Mouse (Mus musculus): ENCODE measurements around the gene Irf5. TPM values are rescaled to one million over a fixed set of nuclear protein-coding genes. Genes with fewer than 3 reads are reported as not detected.
A peak's percentile ranks its signal among the peaks of the same experiment; 100 is the strongest.

Irf5 gene
- polyA plus RNA-seq, 1 experiment from 2014 or later = 9.3 TPM

GRCm38 (mm10) chr6:29522626-29523300 is 3.7 kb upstream of the Irf5 start:
- DNase-seq (ENCODE audit: low spot score) (no peak), ATAC-seq (ENCODE audit: low FRiP score, low TSS enrichment) (no peak)
- 60% methylated on average over 6 of the region's 6 CpGs for WGBS
- Histone ChIP-seq H3K4me1 (replicated peaks; ENCODE audit: control insufficient read depth, insufficient read depth) (peaks cover 5% of the 10 kb centered on the region; the same call in 1 of the 2 replicates), H3K4me3 (ENCODE audit: low read depth, low read length) (no peak overlapping the region), H3K4me2 (replicated peaks; ENCODE audit: low read depth) (no peak overlapping the region), H3K27ac (replicated peaks) (no peak overlapping the region; the same call in 1 of the 2 replicates), H3K9me3 (ENCODE audit: control insufficient read depth, low read length) (no peaks in the 10 kb centered on the region), H3K36me3 (ENCODE audit: control insufficient read depth, insufficient read depth, low read length) (no peaks in the 10 kb centered on the region), H3K9ac (ENCODE audit: low read length) (no peak overlapping the region), H3K27me3 (ENCODE audit: control insufficient read depth, insufficient read depth, low read length) (no peaks in the 10 kb centered on the region)
- TF ChIP-seq EP300 (optimal IDR thresholded peaks at IDR 0.05) = no peak
- TF ChIP-seq CTCF (IDR thresholded peaks at IDR 0.05; ENCODE audit: low read depth) = no peak

GRCm38 (mm10) chr6:29523301-29524033 is 3.0 kb upstream of the Irf5 start:
- WGBS = 63% methylated on average over 12 of the region's 12 CpGs
- Histone ChIP-seq H3K4me1 (replicated peaks; ENCODE audit: control insufficient read depth, insufficient read depth) (peaks cover 5% of the 10 kb centered on the region; the same call in 1 of the 2 replicates), H3K4me3 (ENCODE audit: low read depth, low read length) (no peak overlapping the region), H3K4me2 (replicated peaks; ENCODE audit: low read depth) (no peak overlapping the region), H3K9ac (ENCODE audit: low read length) (no peak overlapping the region), H3K36me3 (ENCODE audit: control insufficient read depth, insufficient read depth, low read length) (no peaks in the 10 kb centered on the region), H3K27me3 (ENCODE audit: control insufficient read depth, insufficient read depth, low read length) (no peaks in the 10 kb centered on the region), H3K9me3 (ENCODE audit: control insufficient read depth, low read length) (no peaks in the 10 kb centered on the region), H3K27ac (replicated peaks) (peak overlapping the region; percentile 45)
- no peak for DNase-seq (ENCODE audit: low spot score)
- TF ChIP-seq EP300 (optimal IDR thresholded peaks at IDR 0.05) (no peak), CTCF (IDR thresholded peaks at IDR 0.05; ENCODE audit: low read depth) (no peak)
- no peak for ATAC-seq (ENCODE audit: low FRiP score, low TSS enrichment)

GRCm38 (mm10) chr6:29524034-29524489 is 2.4 kb upstream of the Irf5 start:
- Histone ChIP-seq H3K4me3 (ENCODE audit: low read depth, low read length) (no peak overlapping the region), H3K36me3 (ENCODE audit: control insufficient read depth, insufficient read depth, low read length) (no peaks in the 10 kb centered on the region), H3K4me2 (replicated peaks; ENCODE audit: low read depth) (no peak overlapping the region), H3K9ac (ENCODE audit: low read length) (no peak overlapping the region), H3K9me3 (ENCODE audit: control insufficient read depth, low read length) (no peaks in the 10 kb centered on the region), H3K27me3 (ENCODE audit: control insufficient read depth, insufficient read depth, low read length) (no peaks in the 10 kb centered on the region), H3K27ac (replicated peaks) (peak overlapping the region; percentile 45; the same call in 1 of the 2 replicates), H3K4me1 (replicated peaks; ENCODE audit: control insufficient read depth, insufficient read depth) (peaks cover 5% of the 10 kb centered on the region; the same call in 1 of the 2 replicates)
- TF ChIP-seq EP300 (optimal IDR thresholded peaks at IDR 0.05) (no peak), CTCF (IDR thresholded peaks at IDR 0.05; ENCODE audit: low read depth) (no peak)
- ATAC-seq (ENCODE audit: low FRiP score, low TSS enrichment) (peak; percentile 58; the same call in 1 of the 2 replicates), DNase-seq (ENCODE audit: low spot score) (no peak)
- WGBS = 28% methylated on average over 6 of the region's 6 CpGs

GRCm38 (mm10) chr6:29525256-29525655 is 1.2 kb upstream of the Irf5 start:
- WGBS = 77% methylated on average over 6 of the region's 6 CpGs
- ATAC-seq (ENCODE audit: low FRiP score, low TSS enrichment) = no peak
- DNase-seq (ENCODE audit: low spot score) = no peak

GRCm38 (mm10) chr6:29527361-29528164 is 1.1 kb downstream of the Irf5 start:
- no peak overlapping the region for H3K27ac ChIP-seq (replicated peaks)
- H3K9ac ChIP-seq (ENCODE audit: low read length) = peak overlapping the region; percentile 70
- H3K4me3 ChIP-seq (ENCODE audit: low read depth, low read length) = peak overlapping the region; percentile 63
- H3K4me2 ChIP-seq (replicated peaks; ENCODE audit: low read depth) = peak overlapping the region; percentile 98
- H3K9me3 ChIP-seq (ENCODE audit: control insufficient read depth, low read length) = no peaks in the 10 kb centered on the region
- DNase-seq (ENCODE audit: low spot score) = peak; percentile 70
- peak; percentile 33; the same call in 1 of the 2 replicates for ATAC-seq (ENCODE audit: low FRiP score, low TSS enrichment)
- no peaks in the 10 kb centered on the region for H3K36me3 ChIP-seq (ENCODE audit: control insufficient read depth, insufficient read depth, low read length)
- peaks cover 7% of the 10 kb centered on the region for H3K4me1 ChIP-seq (replicated peaks; ENCODE audit: control insufficient read depth, insufficient read depth)
- no peaks in the 10 kb centered on the region for H3K27me3 ChIP-seq (ENCODE audit: control insufficient read depth, insufficient read depth, low read length)
- 14% methylated on average over 34 of the region's 34 CpGs for WGBS
- TF ChIP-seq CTCF (IDR thresholded peaks at IDR 0.05; ENCODE audit: low read depth) (0 out of 2 replicates have a peak, but pooled peaks have one; percentile 21), EP300 (optimal IDR thresholded peaks at IDR 0.05) (no peak)

More at GRCm38 (mm10) chr6:29525256-29525655, 1.2 kb upstream of the Irf5 start:
- Histone ChIP-seq H3K4me2 (replicated peaks; ENCODE audit: low read depth) (no peak overlapping the region), H3K9ac (ENCODE audit: low read length) (no peak overlapping the region), H3K27me3 (ENCODE audit: control insufficient read depth, insufficient read depth, low read length) (no peaks in the 10 kb centered on the region), H3K4me3 (ENCODE audit: low read depth, low read length) (no peak overlapping the region), H3K36me3 (ENCODE audit: control insufficient read depth, insufficient read depth, low read length) (no peaks in the 10 kb centered on the region), H3K4me1 (replicated peaks; ENCODE audit: control insufficient read depth, insufficient read depth) (peaks cover 7% of the 10 kb centered on the region), H3K9me3 (ENCODE audit: control insufficient read depth, low read length) (no peaks in the 10 kb centered on the region), H3K27ac (replicated peaks) (no peak overlapping the region)
- TF ChIP-seq EP300 (optimal IDR thresholded peaks at IDR 0.05) (no peak), CTCF (IDR thresholded peaks at IDR 0.05; ENCODE audit: low read depth) (peak; percentile 68)
